Mouse (Mus musculus) embryonic facial prominence, embryonic 14.5 days (tissue): ENCODE measurements at regions not wholly inside any gene's neighbourhood (a gene's known extent, or its start where the extent isn't known, plus 50 kb on each side); places are given as distances from the start of the nearest gene placed in this dataset.

Experiments
- ATAC-seq: fragments of 200-750 bp; cut with Nextera tagmentation; 2 replicates; pipeline ENCODE4 v1.8.0; 2017; ENCODE audit warnings: low read depth, moderate number of reproducible peaks, moderate TSS enrichment
- DNase-seq: peaks from one replicate; pipeline ENCODE4 v3.0.0-alpha.2; 2015; ENCODE audit warnings: low spot score
- H3K27ac ChIP-seq: fragments of 300-500 bp; sonication (generic); replicated peaks from 2 replicates; pipeline ENCODE4 v1.5.1; 2014; ENCODE audit warnings: low read depth, mild to moderate bottlenecking, low read length, moderate library complexity
- H3K27me3 ChIP-seq: fragments of 300-500 bp; sonication (generic); replicated peaks from 2 replicates; pipeline ENCODE4 v1.6.1; 2014; ENCODE audit warnings: low read length; ENCODE audit not compliant: control insufficient read depth, insufficient read depth
- H3K36me3 ChIP-seq: fragments of 300-500 bp; sonication (generic); 2 replicates; pipeline ENCODE4 v1.6.1; 2014; ENCODE audit warnings: low read length, mixed read lengths; ENCODE audit not compliant: control insufficient read depth, insufficient read depth
- H3K4me1 ChIP-seq: fragments of 300-500 bp; sonication (generic); 2 replicates; pipeline ENCODE4 v1.6.1; 2014; ENCODE audit warnings: antibody characterized with exemption, low read length; ENCODE audit not compliant: control insufficient read depth, insufficient read depth
- H3K4me2 ChIP-seq: fragments of 300-500 bp; sonication (generic); 2 replicates; pipeline ENCODE4 v1.6.1; 2014; ENCODE audit warnings: low read depth, mild to moderate bottlenecking, low read length, moderate library complexity, mixed read lengths
- H3K4me3 ChIP-seq: fragments of 300-500 bp; sonication (generic); 2 replicates; pipeline ENCODE4 v1.5.1; 2014; ENCODE audit warnings: low read depth, mild to moderate bottlenecking, low read length
- H3K9ac ChIP-seq: fragments of 300-500 bp; sonication (generic); 2 replicates; pipeline ENCODE4 v1.6.1; 2014; ENCODE audit warnings: low read depth, mild to moderate bottlenecking, low read length, moderate library complexity, mixed read lengths
- H3K9me3 ChIP-seq: fragments of 300-500 bp; sonication (generic); 2 replicates; pipeline ENCODE4 v1.6.1; 2016; ENCODE audit warnings: low read length; ENCODE audit not compliant: control insufficient read depth
- WGBS: fragments of 180-500 bp; shearing (Covaris S2); extraction: QIAGEN DNeasy Blood & Tissue Kit; methylation state at CpG from one replicate; pipeline ENCODE4 v1.1.7; 2014; 5-methylcytosine and 5-hydroxymethylcytosine counted together

DNA sequence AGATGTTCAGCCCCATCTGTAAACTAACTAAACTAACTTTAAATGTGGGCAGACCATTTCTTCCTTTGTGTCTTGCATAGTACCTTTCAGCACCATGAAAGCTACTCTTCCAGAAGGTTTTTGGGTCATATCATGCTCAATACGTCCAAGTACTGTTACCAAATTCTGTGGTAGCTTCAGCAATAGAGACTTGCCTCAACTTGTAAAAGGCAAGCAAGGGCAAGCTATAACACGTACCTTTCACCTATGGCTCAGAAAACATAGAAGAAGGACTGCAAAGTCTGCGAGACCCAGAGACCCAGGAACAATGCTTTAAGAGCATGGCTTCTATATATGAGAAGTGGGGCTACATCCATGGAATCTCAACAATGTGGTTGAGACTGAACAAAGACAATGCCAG is 701.6 kb upstream of the Adgra3 start:
- WGBS: 82% methylated on average over 3 of the region's 3 CpGs
- H3K36me3 ChIP-seq: no peaks in the 10 kb centered on the region
- H3K27me3 ChIP-seq: no peaks in the 10 kb centered on the region
- no peaks in the 10 kb centered on the region for H3K9me3 ChIP-seq
- ATAC-seq: no peak
- no peak overlapping the region for H3K4me2 ChIP-seq
- no peaks in the 10 kb centered on the region for H3K4me1 ChIP-seq
- no peak overlapping the region for H3K9ac ChIP-seq
- DNase-seq: no peak
- H3K27ac ChIP-seq: no peak overlapping the region
- no peak overlapping the region for H3K4me3 ChIP-seq

- no peaks in the 10 kb centered on the region for H3K9me3 ChIP-seq
- WGBS: 68% methylated on average over 1 of the region's 1 CpGs
- H3K36me3 ChIP-seq: no peaks in the 10 kb centered on the region
- H3K27me3 ChIP-seq: no peaks in the 10 kb centered on the region
- ATAC-seq: no peak
- DNase-seq: peak; percentile 18
- no peak overlapping the region for H3K4me3 ChIP-seq
- no peak overlapping the region for H3K9ac ChIP-seq
- H3K4me1 ChIP-seq: no peaks in the 10 kb centered on the region
- H3K27ac ChIP-seq: no peak overlapping the region
- H3K4me2 ChIP-seq: no peak overlapping the region
These were observed 694.0 kb upstream of the Adgra3 start for GRCm38 (mm10) chr5:50752766-50753165.

DNA sequence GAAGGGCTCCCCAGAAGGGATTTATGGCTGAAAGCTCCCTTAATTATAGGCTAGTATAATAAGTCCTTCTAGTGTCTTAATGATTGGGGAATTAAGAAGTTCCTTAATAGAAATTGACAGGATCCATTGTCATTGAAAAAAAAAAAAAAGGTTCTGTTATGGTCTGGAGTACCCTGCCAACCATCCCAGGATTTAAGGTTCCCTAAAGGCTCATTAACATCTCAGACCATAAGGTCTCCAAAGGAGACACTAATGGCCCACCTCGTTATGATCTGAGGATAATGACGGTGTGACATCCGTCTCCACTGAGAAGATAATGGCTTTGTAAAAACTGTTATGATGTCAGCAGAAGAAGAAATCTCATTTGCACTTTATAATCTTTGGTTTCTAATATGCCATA is 692.6 kb upstream of the Adgra3 start:
- H3K9me3 ChIP-seq: no peaks in the 10 kb centered on the region
- peak; percentile 77; the same call in 1 of the 2 replicates for ATAC-seq
- peak; percentile 13 for DNase-seq
- H3K4me1 ChIP-seq: no peaks in the 10 kb centered on the region
- no peak overlapping the region for H3K4me3 ChIP-seq
- 52% methylated on average over 3 of the region's 3 CpGs for WGBS
- no peaks in the 10 kb centered on the region for H3K36me3 ChIP-seq
- H3K27me3 ChIP-seq: no peaks in the 10 kb centered on the region
- no peak overlapping the region for H3K27ac ChIP-seq
- H3K9ac ChIP-seq: no peak overlapping the region
- no peak overlapping the region for H3K4me2 ChIP-seq

DNA sequence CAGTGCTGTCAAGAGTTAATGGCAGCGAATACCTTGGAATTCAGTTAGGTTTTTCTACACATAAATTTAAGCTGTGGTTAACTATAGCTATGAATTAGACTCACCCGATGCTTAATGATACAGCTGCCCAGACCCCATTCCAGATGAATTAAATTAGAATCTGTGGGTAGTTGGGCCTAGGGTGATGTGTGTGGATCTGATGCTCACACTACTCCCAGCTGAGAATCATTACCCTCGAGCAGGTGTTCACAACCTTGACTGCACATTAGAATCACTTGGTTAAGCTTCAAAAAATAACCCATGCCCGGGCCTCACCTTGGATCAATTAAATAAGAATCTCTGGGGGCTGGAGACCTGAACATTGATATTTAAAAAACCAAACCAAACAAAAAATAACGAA is 684.2 kb upstream of the Adgra3 start:
- 42% methylated on average over 5 of the region's 5 CpGs for WGBS
- ATAC-seq (no peak), DNase-seq (peak; percentile 7)
- Histone ChIP-seq H3K9ac (no peak overlapping the region), H3K27ac (no peak overlapping the region), H3K4me3 (no peak overlapping the region), H3K4me1 (no peaks in the 10 kb centered on the region), H3K36me3 (no peaks in the 10 kb centered on the region), H3K9me3 (no peaks in the 10 kb centered on the region), H3K4me2 (no peak overlapping the region), H3K27me3 (no peaks in the 10 kb centered on the region)

DNA sequence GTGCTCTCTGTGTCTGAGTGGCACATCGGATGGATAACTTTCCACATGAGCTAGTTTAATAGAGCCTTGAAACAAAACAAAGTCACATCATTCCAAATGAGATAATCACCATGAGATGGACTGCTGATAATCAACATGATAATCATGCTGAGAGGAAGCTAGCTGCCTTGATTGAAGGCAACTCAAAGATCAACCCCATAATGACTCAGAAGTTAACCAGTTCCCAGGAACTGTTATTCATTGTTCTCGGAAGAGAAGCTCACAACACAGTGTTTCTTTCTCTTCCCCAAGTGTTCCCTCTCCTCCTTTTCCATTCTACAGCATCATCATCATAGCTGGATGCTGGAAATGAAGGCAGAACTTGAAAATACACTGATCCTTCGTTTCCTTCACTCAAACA is 674.9 kb upstream of the Adgra3 start:
- Histone ChIP-seq H3K4me3 (no peak overlapping the region), H3K9me3 (no peaks in the 10 kb centered on the region), H3K36me3 (no peaks in the 10 kb centered on the region), H3K9ac (no peak overlapping the region), H3K27me3 (no peaks in the 10 kb centered on the region), H3K4me2 (no peak overlapping the region), H3K27ac (no peak overlapping the region), H3K4me1 (no peaks in the 10 kb centered on the region)
- DNase-seq (no peak), ATAC-seq (no peak)
- 60% methylated on average over 3 of the region's 3 CpGs for WGBS

DNA sequence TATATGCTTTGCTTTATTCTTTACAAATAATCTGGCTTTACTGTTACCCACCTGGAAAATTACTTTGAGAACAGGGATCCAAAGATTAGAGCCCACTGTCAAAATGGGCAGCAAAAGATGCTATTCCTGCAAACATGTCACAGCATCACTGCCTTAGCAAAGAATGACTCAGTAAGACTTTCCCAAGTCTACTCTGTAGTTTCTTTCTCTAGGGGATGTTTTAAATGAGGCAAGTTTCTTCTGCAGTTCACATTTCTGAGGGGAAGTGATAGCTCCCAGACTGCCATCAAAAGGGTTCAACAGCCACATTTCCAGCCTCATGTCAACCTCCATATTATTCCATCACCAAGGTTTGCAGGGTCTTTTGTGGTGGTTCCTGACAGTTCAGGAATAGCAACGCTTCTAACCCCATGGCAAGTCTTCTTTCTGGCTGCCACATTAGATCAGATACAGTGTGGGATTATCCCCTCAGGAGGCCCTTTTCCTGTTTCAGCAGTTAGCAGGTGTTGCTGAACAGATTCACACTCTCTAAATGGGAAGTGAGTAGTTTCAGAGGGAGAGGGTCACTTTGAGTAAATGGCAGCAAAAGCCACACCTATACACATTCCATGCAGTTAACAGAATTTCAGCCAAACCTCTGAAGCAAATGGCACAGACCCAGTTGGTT is 669.7 kb upstream of the Adgra3 start:
- no peak overlapping the region for H3K27ac ChIP-seq
- no peak for ATAC-seq
- no peak overlapping the region for H3K4me3 ChIP-seq

DNA sequence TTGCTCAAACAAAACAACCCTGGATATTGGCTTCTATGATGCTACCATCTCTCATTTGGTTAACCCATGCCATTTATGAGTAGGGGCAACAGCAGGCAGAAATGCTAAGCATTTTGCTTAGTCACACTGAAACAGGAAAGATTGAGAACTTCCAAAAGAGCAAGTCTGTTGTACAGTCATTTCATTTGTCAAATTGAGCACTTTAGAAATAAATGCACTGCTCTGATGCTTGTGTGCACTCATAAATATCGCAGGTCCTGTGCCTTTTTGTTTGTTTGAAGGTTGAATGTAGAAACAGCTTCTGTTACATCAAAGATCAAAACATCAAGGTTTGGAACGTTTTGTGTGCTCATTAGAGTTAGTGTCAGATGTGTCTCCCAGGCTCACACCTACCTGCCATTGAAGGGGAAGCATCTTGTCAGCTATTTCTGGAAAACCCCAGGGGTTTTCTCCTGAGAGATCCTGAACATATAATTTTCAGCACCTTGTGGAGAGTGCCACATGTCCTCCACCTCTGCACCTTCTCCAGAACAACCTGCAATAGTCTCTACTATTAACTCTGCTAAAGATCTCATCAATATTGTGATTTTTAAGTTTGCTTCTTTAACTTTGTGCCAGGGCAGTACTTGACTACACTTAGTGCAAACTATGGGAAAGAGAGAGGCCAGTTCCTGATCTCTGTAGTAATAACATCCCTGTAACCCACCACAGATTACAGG is 648.3 kb upstream of the Adgra3 start:
- no peaks in the 10 kb centered on the region for H3K36me3 ChIP-seq
- H3K27ac ChIP-seq: no peak overlapping the region
- H3K27me3 ChIP-seq: no peaks in the 10 kb centered on the region
- no peaks in the 10 kb centered on the region for H3K4me1 ChIP-seq
- ATAC-seq (no peak), DNase-seq (no peak)
- no peak overlapping the region for H3K9ac ChIP-seq
- no peak overlapping the region for H3K4me3 ChIP-seq
- WGBS: 49% methylated on average over 2 of the region's 2 CpGs
- no peak overlapping the region for H3K4me2 ChIP-seq
- H3K9me3 ChIP-seq: no peaks in the 10 kb centered on the region

More for the DNA sequence above, 669.7 kb upstream of the Adgra3 start:
- Histone ChIP-seq H3K4me1 (no peaks in the 10 kb centered on the region), H3K9me3 (no peaks in the 10 kb centered on the region), H3K4me2 (no peak overlapping the region), H3K9ac (no peak overlapping the region), H3K36me3 (no peaks in the 10 kb centered on the region), H3K27me3 (no peaks in the 10 kb centered on the region)
- no peak for DNase-seq
- WGBS: 56% methylated on average over 1 of the region's 1 CpGs

DNA sequence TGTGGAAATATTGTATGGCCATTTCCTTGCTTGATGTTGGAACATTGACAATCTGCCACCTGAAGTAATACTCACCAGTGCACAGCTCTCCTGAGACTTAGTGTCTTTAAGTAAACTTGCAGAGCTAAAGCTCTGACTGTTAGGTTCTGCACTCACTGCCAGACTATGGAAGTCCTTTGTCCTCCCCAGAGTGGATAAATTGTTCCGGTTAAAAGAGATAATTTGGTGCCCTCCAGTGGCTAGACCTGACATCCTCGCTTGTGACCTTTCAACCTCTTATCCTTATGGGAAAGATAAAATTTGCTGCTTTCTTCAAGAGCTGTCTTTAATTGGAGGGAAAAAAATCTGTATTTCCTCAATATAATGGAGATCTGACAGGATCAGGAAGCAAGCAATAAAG is 639.3 kb upstream of the Adgra3 start:
- H3K27me3 ChIP-seq: no peaks in the 10 kb centered on the region
- H3K9ac ChIP-seq: no peak overlapping the region
- WGBS: 10% methylated on average over 2 of the region's 2 CpGs
- ATAC-seq: no peak
- no peak overlapping the region for H3K27ac ChIP-seq
- no peaks in the 10 kb centered on the region for H3K4me1 ChIP-seq
- no peaks in the 10 kb centered on the region for H3K9me3 ChIP-seq
- no peak overlapping the region for H3K4me2 ChIP-seq
- no peak overlapping the region for H3K4me3 ChIP-seq
- DNase-seq: peak; percentile 16
- no peaks in the 10 kb centered on the region for H3K36me3 ChIP-seq

GRCm38 (mm10) chr5:50697588-50697987 is 638.8 kb upstream of the Adgra3 start:
- Histone ChIP-seq H3K4me2 (no peak overlapping the region), H3K36me3 (no peaks in the 10 kb centered on the region), H3K9me3 (no peaks in the 10 kb centered on the region), H3K27me3 (no peaks in the 10 kb centered on the region), H3K4me1 (no peaks in the 10 kb centered on the region), H3K9ac (no peak overlapping the region), H3K4me3 (no peak overlapping the region), H3K27ac (no peak overlapping the region)
- peak; percentile 1 for DNase-seq
- ATAC-seq: no peak
- WGBS: 50% methylated on average over 8 of the region's 8 CpGs
